Mouse (Mus musculus) heart, embryonic 13.5 days (tissue): ENCODE measurements around the gene Hyal3. TPM values are rescaled to one million over a fixed set of nuclear protein-coding genes. Genes with fewer than 3 reads are reported as not detected.

Experiments used
- ATAC-seq: fragments of 200-750 bp; cut with Nextera tagmentation; 2 replicates; pipeline ENCODE4 v1.8.0; 2017; ENCODE audit warnings: moderate TSS enrichment; ENCODE audit not compliant: insufficient number of reproducible peaks, low FRiP score, low TSS enrichment; ENCODE audit errors: extremely low read depth
- H3K27ac ChIP-seq: fragments of 300-500 bp; sonication (generic); replicated peaks from 2 replicates; pipeline ENCODE4 v1.5.1; 2015; ENCODE audit warnings: moderate library complexity, mild to moderate bottlenecking, inconsistent platforms
- H3K27me3 ChIP-seq: fragments of 300-500 bp; sonication (generic); replicated peaks from 2 replicates; pipeline ENCODE4 v1.6.1; 2015; ENCODE audit warnings: mild to moderate bottlenecking, inconsistent platforms
- H3K36me3 ChIP-seq: fragments of 300-500 bp; sonication (generic); 2 replicates; pipeline ENCODE4 v1.6.1; 2015; ENCODE audit warnings: mild to moderate bottlenecking, inconsistent platforms
- H3K4me1 ChIP-seq: fragments of 300-500 bp; sonication (generic); 2 replicates; pipeline ENCODE4 v1.6.1; 2015; ENCODE audit warnings: inconsistent platforms
- H3K4me2 ChIP-seq: fragments of 300-500 bp; sonication (generic); 2 replicates; pipeline ENCODE4 v1.6.1; 2015; ENCODE audit warnings: inconsistent platforms, mild to moderate bottlenecking, moderate library complexity
- H3K4me3 ChIP-seq: fragments of 300-500 bp; sonication (generic); 2 replicates; pipeline ENCODE4 v1.5.1; 2015; ENCODE audit warnings: moderate library complexity, mild to moderate bottlenecking, inconsistent platforms
- H3K9ac ChIP-seq: fragments of 300-500 bp; sonication (generic); 2 replicates; pipeline ENCODE4 v1.6.1; 2015; ENCODE audit warnings: inconsistent platforms, mild to moderate bottlenecking, moderate library complexity
- H3K9me3 ChIP-seq: fragments of 300-500 bp; sonication (generic); 2 replicates; pipeline ENCODE4 v1.6.1; 2016; ENCODE audit warnings: inconsistent platforms
- WGBS: fragments of 180-500 bp; shearing (Covaris S2); methylation state at CpG from one replicate; pipeline ENCODE4 v1.1.7; 2015; ENCODE audit warnings: mixed read lengths; 5-methylcytosine and 5-hydroxymethylcytosine counted together
- polyA plus RNA-seq: library from polyadenylated mRNA; unstranded; fragments of >200 nt; fragmentation: Nextera tagmentation; extraction: Ambion mirVana; gene quantifications from 2 replicates; pipeline ENCODE4 v1.2.1, GENCODE M21; 2015

The Hyal3 gene
- polyA plus RNA-seq, 1 experiment from 2014 or later = 0.68 TPM

DNA sequence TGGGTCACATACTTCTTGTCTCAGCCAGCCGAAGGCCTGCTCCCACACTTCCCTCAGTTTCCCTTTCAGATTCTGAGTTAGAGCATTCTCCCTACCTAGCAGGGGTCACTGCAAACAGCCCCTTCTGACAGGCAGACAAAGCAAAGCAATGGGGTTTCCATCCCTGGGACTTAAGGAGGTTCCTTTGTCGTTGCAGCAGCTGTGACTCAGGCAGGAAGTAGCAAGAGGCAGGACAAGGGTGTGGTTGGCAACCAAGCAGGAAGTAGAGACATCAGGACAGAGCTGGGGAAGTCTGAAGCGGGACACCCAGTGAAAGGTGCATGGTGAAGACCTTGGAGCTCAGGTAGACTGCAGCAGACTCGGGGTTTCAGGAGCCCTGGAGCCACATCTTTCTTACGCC lies 43.9 kb downstream of the Hyal3 start:
- no peaks in the 10 kb centered on the region for H3K27me3 ChIP-seq
- no peak for ATAC-seq
- H3K4me1 ChIP-seq = peaks cover 92% of the 10 kb centered on the region
- H3K4me2 ChIP-seq = 0 out of 2 replicates have a peak overlapping the region, but pooled peaks have one; percentile 3
- no peaks in the 10 kb centered on the region for H3K9me3 ChIP-seq
- WGBS = 66% methylated on average over 5 of the region's 5 CpGs
- peak overlapping the region; percentile 61 for H3K9ac ChIP-seq
- H3K4me3 ChIP-seq = no peak overlapping the region
- peak overlapping the region; percentile 84 for H3K27ac ChIP-seq
- peaks cover 67% of the 10 kb centered on the region for H3K36me3 ChIP-seq

DNA sequence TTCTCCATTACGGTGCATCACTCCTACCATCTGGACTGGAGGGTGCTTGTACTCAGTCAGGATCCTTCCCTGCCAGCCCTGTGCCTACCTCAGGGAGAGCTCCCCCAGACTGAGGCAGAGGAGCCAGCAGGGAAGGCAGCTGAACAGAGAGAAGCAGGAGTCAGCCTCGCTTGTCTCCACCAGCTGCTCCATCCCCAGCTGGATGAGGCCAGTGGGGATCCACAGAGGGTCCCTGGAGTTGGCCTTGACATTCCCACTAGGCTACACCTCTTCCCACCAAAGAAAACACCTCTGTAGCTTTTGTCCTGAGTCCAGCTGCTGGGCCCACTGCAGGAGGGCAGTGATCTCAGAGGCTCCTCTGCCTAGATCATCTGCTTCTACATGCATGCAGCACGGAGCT lies 44.3 kb downstream of the Hyal3 start:
- H3K27me3 ChIP-seq = no peaks in the 10 kb centered on the region
- no peak for ATAC-seq
- H3K4me1 ChIP-seq = peaks cover 92% of the 10 kb centered on the region
- H3K36me3 ChIP-seq = peaks cover 66% of the 10 kb centered on the region
- H3K27ac ChIP-seq = peak overlapping the region; percentile 84
- H3K4me3 ChIP-seq = no peak overlapping the region
- H3K4me2 ChIP-seq = no peak overlapping the region
- H3K9me3 ChIP-seq = no peaks in the 10 kb centered on the region
- H3K9ac ChIP-seq = peak overlapping the region; percentile 61
- WGBS = 82% methylated on average over 3 of the region's 3 CpGs

DNA sequence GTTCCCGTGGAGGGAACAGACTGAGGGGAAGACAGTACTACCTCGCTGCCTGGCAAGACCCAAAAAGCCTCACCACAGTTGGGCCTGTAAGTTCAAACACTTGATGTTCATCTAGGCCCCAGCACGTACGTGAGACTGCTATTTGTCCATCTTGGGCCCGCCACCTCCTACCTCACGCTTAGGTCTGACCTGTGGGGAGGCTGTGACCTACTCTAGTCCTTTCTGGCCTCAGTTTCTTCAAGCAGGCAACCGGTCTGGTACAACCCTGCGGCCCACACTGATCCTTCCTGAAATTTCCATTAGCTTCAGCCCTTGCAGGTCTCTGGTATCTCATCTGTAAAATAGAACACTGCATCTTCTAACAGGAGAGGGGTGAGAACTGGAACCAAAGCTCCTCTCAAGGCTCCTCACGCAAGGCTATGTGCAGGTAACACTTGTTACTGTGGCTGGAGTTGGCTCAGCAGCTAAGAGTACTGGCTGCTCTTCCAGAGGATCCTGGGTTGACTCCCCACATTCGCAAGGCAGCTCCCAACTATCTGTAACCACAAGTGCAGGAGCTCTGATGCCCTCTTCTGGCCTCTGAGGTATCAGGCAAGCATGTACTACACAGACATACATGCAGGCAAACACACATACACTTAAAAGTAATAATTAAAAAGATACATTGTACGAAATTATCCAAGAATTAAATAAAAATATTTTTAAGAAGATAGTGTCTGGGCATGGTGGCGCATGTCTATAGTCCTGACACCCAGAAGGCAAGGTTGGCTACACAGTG lies 44.9 kb downstream of the Hyal3 start:
- no peaks in the 10 kb centered on the region for H3K9me3 ChIP-seq
- no peaks in the 10 kb centered on the region for H3K27me3 ChIP-seq
- H3K9ac ChIP-seq = peak overlapping the region; percentile 61
- no peak for ATAC-seq
- peaks cover 60% of the 10 kb centered on the region for H3K36me3 ChIP-seq
- H3K4me3 ChIP-seq = no peak overlapping the region
- H3K4me2 ChIP-seq = no peak overlapping the region
- H3K4me1 ChIP-seq = peaks cover 92% of the 10 kb centered on the region
- peak overlapping the region; percentile 84 for H3K27ac ChIP-seq
- WGBS = 86% methylated on average over 12 of the region's 12 CpGs

DNA sequence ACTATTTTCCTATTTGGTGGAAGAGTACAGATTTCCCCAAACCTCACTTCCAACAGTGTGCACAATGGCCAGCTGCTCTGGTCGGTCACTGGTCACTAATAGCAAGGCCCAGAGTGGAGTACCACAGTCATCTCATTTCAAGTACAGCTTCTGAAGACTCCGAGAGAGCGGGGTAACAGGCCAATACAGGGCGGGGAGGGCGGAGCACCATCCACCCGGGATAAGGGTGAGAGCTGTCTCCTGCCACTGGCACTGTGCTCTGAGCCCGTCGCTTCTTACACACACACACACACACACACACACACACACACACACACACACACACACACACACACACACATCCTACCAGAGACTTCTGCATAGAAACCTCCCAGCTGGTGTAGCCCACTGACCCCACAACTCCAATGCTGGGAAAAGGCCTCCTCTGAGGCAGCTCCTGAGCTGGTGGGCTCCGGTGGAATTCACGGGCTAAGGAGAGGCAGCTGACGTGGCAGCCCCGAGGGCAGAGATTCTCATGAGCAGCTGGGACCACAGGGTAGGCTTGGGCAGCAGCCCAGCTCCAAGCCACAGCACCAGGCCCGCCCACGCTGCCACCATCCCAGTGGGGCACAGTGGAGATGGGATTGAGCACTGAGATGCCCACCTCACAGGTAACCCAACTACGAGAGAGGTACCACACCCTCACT lies 45.7 kb downstream of the Hyal3 start:
- Histone ChIP-seq H3K4me3 (0 out of 2 replicates have a peak overlapping the region, but pooled peaks have one; percentile 13), H3K4me1 (peaks cover 92% of the 10 kb centered on the region), H3K4me2 (peak overlapping the region; percentile 50), H3K27me3 (no peaks in the 10 kb centered on the region), H3K9me3 (no peaks in the 10 kb centered on the region), H3K9ac (peak overlapping the region; percentile 95), H3K36me3 (peaks cover 62% of the 10 kb centered on the region), H3K27ac (peak overlapping the region; percentile 84)
- no peak for ATAC-seq
- 42% methylated on average over 14 of the region's 15 CpGs for WGBS

DNA sequence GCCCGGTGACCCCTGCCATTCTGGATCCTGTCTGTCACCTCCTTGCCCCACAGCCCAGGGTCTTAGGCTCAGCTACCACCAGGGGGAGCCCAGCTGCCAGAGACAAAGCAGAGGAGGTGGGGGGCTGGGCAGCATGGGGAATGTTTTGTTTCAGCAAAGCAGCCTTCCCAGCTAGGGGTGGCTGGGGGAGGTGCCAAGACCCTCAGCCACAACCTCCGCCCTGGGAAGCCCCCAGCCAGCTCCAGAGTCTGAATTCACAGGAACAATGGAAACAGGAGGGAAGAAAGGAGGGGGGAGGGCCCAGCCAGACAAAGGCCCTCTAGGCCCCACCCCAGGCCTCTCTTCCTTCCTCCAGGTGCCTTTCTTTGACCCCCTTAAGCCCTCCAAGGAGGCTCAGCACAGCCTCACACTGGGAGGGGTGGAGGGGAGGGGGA lies 46.2 kb downstream of the Hyal3 start:
- Histone ChIP-seq H3K27ac (peak overlapping the region; percentile 84), H3K9me3 (no peaks in the 10 kb centered on the region), H3K36me3 (peaks cover 63% of the 10 kb centered on the region), H3K4me2 (peak overlapping the region; percentile 50), H3K27me3 (no peaks in the 10 kb centered on the region), H3K4me3 (0 out of 2 replicates have a peak overlapping the region, but pooled peaks have one; percentile 13), H3K4me1 (peaks cover 92% of the 10 kb centered on the region), H3K9ac (peak overlapping the region; percentile 95)
- ATAC-seq = peak; percentile 38
- 0% methylated on average over 2 of the region's 2 CpGs for WGBS

DNA sequence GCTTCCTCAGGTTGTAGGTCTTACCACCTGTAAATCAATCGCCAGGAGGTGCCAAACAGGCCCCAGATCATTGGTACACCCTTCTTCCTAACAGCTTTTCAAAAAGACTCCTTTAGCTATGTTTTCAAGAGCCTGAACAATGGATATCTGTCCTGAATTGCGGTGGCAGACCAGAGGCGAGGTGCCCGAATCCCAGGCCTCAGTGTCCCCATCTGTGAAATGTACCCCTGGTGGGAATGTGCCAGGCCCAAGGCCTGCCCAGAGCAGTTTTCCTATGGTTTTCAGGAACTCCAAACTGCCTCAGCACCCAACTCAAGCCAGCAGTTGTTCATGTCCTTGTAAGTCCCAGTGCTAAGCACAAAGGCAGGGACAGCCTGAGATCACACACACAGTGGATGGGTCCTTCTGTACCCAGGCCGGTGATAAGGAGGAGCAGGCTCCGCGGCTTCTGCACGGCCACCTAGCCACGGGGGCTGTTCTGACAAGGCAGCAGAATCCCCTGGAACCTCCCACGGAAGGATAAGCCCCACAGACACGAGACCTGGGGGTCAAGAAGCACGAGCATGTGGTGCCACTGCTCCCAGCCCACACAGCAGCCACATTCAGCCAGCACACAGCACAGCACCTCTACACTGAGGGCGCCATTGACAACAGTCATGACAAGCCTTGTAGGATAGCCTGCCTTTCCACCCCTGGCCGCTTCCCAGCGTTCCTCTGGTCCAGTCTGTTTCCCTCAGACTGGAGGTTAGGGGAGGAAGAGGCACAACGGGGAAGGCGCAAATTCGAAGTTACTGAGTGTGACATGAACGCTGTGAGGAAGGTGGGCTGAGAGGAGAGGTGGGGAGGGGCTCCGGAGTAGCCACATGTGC lies 47.0 kb downstream of the Hyal3 start:
- H3K9ac ChIP-seq = peak overlapping the region; percentile 95
- no peaks in the 10 kb centered on the region for H3K27me3 ChIP-seq
- H3K36me3 ChIP-seq = peaks cover 62% of the 10 kb centered on the region
- peak overlapping the region; percentile 84 for H3K27ac ChIP-seq
- H3K4me1 ChIP-seq = peaks cover 94% of the 10 kb centered on the region
- H3K4me3 ChIP-seq = 0 out of 2 replicates have a peak overlapping the region, but pooled peaks have one; percentile 1
- WGBS = 28% methylated on average over 20 of the region's 20 CpGs
- no peak for ATAC-seq
- H3K9me3 ChIP-seq = no peaks in the 10 kb centered on the region
- peak overlapping the region; percentile 50 for H3K4me2 ChIP-seq

DNA sequence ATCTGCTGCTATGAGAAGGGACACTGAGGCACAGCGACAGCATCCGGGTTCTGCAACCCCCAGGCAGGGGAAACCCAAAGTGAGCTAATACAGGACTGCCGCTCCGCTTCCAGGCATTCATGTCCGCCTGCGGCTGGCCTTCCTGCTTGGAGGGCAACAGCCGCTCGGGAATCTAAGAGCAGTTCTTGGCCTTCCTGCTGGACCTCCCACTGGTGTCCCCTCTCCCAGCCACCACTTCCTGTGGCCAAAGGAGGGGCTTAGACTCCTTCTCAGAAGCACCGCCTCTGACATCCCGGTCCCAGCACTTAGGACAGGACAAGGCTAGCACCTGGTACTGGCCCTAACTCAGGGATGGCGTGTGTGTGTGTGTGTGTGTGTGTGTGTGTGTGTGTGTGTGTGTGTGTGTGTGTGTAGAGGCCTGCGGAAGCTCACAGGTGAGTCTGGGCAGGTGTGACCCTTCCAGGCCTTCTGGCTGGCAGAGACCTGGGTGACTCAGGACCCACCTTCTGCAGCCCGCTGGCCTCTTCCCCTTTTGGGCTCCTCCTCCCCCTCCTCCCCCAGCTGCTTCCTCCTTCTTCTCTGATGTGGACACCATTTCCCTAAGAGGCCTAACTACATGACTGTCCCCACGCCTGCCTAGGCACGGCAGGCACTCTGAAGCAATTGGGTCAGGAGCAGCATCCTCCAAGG lies 48.2 kb downstream of the Hyal3 start:
- 46% methylated on average over 14 of the region's 15 CpGs for WGBS
- H3K36me3 ChIP-seq = peaks cover 52% of the 10 kb centered on the region
- H3K27me3 ChIP-seq = no peaks in the 10 kb centered on the region
- ATAC-seq = no peak
- peak overlapping the region; percentile 46 for H3K4me2 ChIP-seq
- peak overlapping the region; percentile 95 for H3K9ac ChIP-seq
- H3K4me3 ChIP-seq = 0 out of 2 replicates have a peak overlapping the region, but pooled peaks have one; percentile 1
- H3K4me1 ChIP-seq = peaks cover 92% of the 10 kb centered on the region
- no peaks in the 10 kb centered on the region for H3K9me3 ChIP-seq
- H3K27ac ChIP-seq = peak overlapping the region; percentile 84

DNA sequence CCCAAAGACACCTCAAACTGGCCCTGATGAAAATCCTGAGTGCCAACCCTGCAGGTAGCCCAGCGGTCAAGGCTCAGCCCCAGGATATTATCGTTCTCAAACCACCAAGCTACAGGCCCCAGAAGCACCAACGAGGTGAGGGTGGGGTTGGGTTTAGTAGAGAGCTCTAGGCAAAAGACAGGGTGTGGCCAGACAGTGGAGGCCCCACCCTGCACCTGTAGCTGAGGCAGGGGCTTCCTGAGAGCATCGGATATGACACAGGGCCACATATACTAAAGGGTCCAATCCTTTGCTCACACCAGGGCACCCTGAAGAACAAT lies 48.8 kb downstream of the Hyal3 start:
- no peak overlapping the region for H3K4me3 ChIP-seq
- no peak for ATAC-seq
- H3K36me3 ChIP-seq = peaks cover 48% of the 10 kb centered on the region
- WGBS = 47% methylated on average over 4 of the region's 4 CpGs
- H3K27ac ChIP-seq = peak overlapping the region; percentile 84
- no peaks in the 10 kb centered on the region for H3K27me3 ChIP-seq
- H3K4me2 ChIP-seq = peak overlapping the region; percentile 46
- peaks cover 87% of the 10 kb centered on the region for H3K4me1 ChIP-seq
- peak overlapping the region; percentile 95 for H3K9ac ChIP-seq
- no peaks in the 10 kb centered on the region for H3K9me3 ChIP-seq

DNA sequence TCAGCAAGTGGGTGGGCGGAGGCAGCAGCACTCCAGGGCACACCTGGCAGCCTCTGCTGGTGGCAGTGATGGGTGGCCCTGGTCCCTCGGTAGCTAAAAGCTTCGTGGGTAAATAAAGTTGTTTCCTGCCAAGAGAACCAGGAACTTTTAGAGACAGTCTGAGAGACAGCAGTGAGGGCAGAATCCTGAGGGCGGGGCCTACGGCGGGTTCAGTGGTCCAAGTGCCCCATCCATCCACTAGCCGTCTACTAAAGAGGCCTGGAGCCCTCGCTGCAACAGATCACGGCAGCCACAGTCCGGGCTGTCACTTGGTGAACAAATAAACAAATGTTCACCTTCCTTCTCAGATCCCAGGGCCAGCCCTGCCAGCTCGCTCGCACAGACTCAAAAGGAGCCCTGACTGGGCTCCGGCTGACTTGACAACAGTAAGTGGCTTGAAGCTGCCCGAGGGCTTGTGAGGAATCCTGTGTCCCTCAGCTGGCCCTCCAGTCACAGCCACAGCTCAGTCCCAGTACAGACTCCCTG lies 49.3 kb downstream of the Hyal3 start:
- 31% methylated on average over 14 of the region's 14 CpGs for WGBS
- Histone ChIP-seq H3K4me2 (peak overlapping the region; percentile 46), H3K4me3 (peak overlapping the region; percentile 5; the same call in 1 of the 2 replicates), H3K9me3 (no peaks in the 10 kb centered on the region), H3K27ac (peak overlapping the region; percentile 84), H3K9ac (peak overlapping the region; percentile 95), H3K27me3 (no peaks in the 10 kb centered on the region), H3K4me1 (peaks cover 81% of the 10 kb centered on the region), H3K36me3 (peaks cover 42% of the 10 kb centered on the region)
- no peak for ATAC-seq

DNA sequence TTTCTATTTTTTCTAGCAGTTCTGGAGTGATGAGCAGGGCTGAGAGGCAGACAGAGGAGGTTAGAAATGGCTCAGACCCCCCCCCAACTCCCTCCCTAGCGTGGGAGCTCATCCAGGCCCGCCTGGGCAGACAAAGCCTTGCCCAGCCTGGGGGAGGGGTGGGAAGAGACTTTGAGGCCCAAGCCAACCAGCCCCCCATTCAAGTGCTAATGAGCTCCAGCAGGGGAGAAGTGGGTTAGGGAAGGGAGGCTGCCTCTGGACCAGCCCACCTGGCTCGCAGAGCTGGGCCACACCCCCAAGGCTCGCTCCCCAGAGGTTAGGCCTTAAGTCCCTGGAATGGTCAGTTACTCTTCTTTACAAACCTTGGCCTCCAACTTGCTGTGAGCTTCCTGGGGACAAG lies 50.0 kb downstream of the Hyal3 start:
- Histone ChIP-seq H3K27me3 (no peaks in the 10 kb centered on the region), H3K36me3 (peaks cover 36% of the 10 kb centered on the region), H3K27ac (peak overlapping the region; percentile 84), H3K4me1 (peaks cover 76% of the 10 kb centered on the region), H3K4me2 (peak overlapping the region; percentile 46), H3K9me3 (no peaks in the 10 kb centered on the region), H3K9ac (peak overlapping the region; percentile 95), H3K4me3 (0 out of 2 replicates have a peak overlapping the region, but pooled peaks have one; percentile 5)
- no peak for ATAC-seq
- 17% methylated on average over 4 of the region's 4 CpGs for WGBS
